Mouse (Mus musculus) ES-Bruce4 (cell line): ENCODE data around the gene A930009A15Rik.

Source experiments
- CTCF ChIP-seq: IDR thresholded peaks from one replicate; pipeline ENCODE4 v1.8.1; 2011; ENCODE audit warnings: low read depth, low read length
- EP300 ChIP-seq: IDR thresholded peaks from 2 replicates; pipeline ENCODE4 v1.6.1; 2011; ENCODE audit warnings: low read depth, low read length; ENCODE audit not compliant: insufficient read depth
- POLR2A ChIP-seq: IDR thresholded peaks from one replicate; pipeline ENCODE4 v1.8.1; 2011; ENCODE audit warnings: low read length; ENCODE audit not compliant: insufficient read depth

GRCm38 (mm10) chr10:115562911-115563686, 6.7 kb upstream of the A930009A15Rik start:
- no peak for TF ChIP-seq CTCF
- no peak for TF ChIP-seq POLR2A
- TF ChIP-seq EP300: no peak
